Mouse (Mus musculus) erythroblast, embryonic 14.5 days (primary cell): ENCODE measurements around the gene Magi2.

ENCODE experiments used
- GATA1 ChIP-seq: IDR thresholded peaks from 2 replicates; pipeline ENCODE4 v1.6.1; 2012; ENCODE audit warnings: low read length, inconsistent platforms, mixed read lengths
- TAL1 ChIP-seq: IDR thresholded peaks from 3 replicates; pipeline ENCODE4 v1.6.1; 2012; ENCODE audit warnings: low read length, inconsistent platforms, mixed read lengths

DNA sequence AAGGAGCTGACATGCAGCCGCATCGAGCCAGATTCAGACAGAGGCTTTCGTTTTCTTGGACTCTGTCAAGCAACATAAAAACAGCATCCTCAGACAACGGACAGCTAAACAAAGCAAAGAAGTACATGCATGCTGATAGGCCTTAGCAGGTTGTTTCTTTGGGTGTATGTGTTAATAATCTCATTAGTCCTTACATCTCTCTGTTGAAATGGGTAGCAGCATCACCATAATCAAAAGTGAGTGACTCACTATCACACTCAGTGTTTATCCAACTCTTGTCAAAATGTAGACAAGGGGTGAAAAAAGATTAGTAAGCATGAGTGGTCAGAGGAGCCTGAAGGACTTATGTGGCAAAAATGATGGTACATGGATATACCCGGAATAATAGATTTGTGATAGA lies 394.8 kb downstream of the Magi2 start:
- TF ChIP-seq GATA1, result no peak
- TF ChIP-seq TAL1, result no peak
